ENCODE assay signal across 9 mouse cellular contexts in the genomic region with DNA sequence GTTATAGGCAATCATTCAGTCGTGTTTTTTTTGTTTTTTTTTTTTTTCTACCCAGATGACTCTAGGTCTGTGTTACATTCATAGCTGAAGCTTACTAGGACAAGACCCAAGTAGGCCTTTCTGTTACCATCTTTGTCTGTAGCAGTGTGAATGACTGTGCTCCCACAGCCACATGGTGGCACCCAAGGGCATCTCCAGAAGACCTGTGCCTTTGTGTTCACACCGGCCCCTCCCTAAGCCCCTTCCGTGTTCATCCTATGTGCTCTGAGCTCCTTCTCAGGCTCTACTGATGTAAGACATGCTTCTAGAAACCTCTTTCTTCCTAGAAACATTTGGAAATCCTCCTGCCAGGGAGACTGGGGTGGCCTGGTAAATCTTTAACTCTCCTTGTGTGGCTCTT. TPM values are rescaled to one million over a fixed set of nuclear protein-coding genes. Genes with fewer than 3 reads are reported as not detected.
DNase-seq lines count a peak whose midpoint lies in the region; ATAC-seq and TF ChIP-seq lines count a peak whose summit lies in the region.
"Had no signal": no experiment of that assay in that cellular context is flagged by ENCODE, and none has a peak within 500 bp of the region (broad histone marks: within the 10 kb centered on the region; RNA-seq: fewer than 3 reads in every experiment).

TSS of gene Gimap8 (plus strand) at position 240 of the 400 bp plus-strand sequence.

- no peak within 1 kb of the TSS for H3K4me2 ChIP-seq in midbrain, postnatal 0 days (ENCODE audit: low read depth, low read length, poor library complexity, severe bottlenecking)
- H3K4me2 ChIP-seq in midbrain, embryonic 13.5 days (replicated peaks) = no peak within 1 kb of the TSS
- H3K4me2 ChIP-seq in intestine, embryonic 15.5 days (replicated peaks) = no peak within 1 kb of the TSS
- H3K4me2 ChIP-seq: limb, embryonic 12.5 days had no signal

- ATAC-seq in midbrain, postnatal 0 days (ENCODE audit: low FRiP score) = no peak
- no peak for ATAC-seq in midbrain, embryonic 13.5 days
- peak; percentile 69; the same call in 1 of the 2 replicates for ATAC-seq in intestine, embryonic 15.5 days

- no peak within 1 kb of the TSS for H3K27ac ChIP-seq in midbrain, postnatal 0 days (ENCODE audit: low read depth, low read length)
- H3K27ac ChIP-seq in midbrain, embryonic 13.5 days = no peak within 1 kb of the TSS
- H3K27ac ChIP-seq in intestine, embryonic 15.5 days = no peak within 1 kb of the TSS
- H3K27ac ChIP-seq: limb, embryonic 12.5 days had no signal

- H3K9me3 ChIP-seq in midbrain, postnatal 0 days (ENCODE audit: low read length) = no peaks in the 10 kb centered on the region
- no peaks in the 10 kb centered on the region for H3K9me3 ChIP-seq in midbrain, embryonic 13.5 days
- no peaks in the 10 kb centered on the region for H3K9me3 ChIP-seq in intestine, embryonic 15.5 days
- H3K9me3 ChIP-seq: limb, embryonic 12.5 days had no signal

- H3K9ac ChIP-seq in midbrain, postnatal 0 days (replicated peaks; ENCODE audit: low read length, poor library complexity, severe bottlenecking) = no peak within 1 kb of the TSS; the same call in 1 of the 2 replicates
- H3K9ac ChIP-seq in midbrain, embryonic 13.5 days (replicated peaks) = no peak within 1 kb of the TSS
- no peak within 1 kb of the TSS for H3K9ac ChIP-seq in intestine, embryonic 15.5 days
- H3K9ac ChIP-seq: limb, embryonic 12.5 days had no signal

- no peaks in the 10 kb centered on the region for H3K4me1 ChIP-seq in midbrain, postnatal 0 days (ENCODE audit: insufficient read depth, low read length)
- H3K4me1 ChIP-seq in midbrain, embryonic 13.5 days (replicated peaks) = no peaks in the 10 kb centered on the region
- no peaks in the 10 kb centered on the region for H3K4me1 ChIP-seq in intestine, embryonic 15.5 days (replicated peaks)
- H3K4me1 ChIP-seq: limb, embryonic 12.5 days had no signal

- no peaks in the 10 kb centered on the region for H3K36me3 ChIP-seq in midbrain, postnatal 0 days (ENCODE audit: insufficient read depth, low read length)
- no peaks in the 10 kb centered on the region for H3K36me3 ChIP-seq in midbrain, embryonic 13.5 days
- no peaks in the 10 kb centered on the region for H3K36me3 ChIP-seq in intestine, embryonic 15.5 days
- H3K36me3 ChIP-seq: limb, embryonic 12.5 days had no signal

- peak; percentile 57 for TF ChIP-seq CTCF in midbrain, postnatal 0 days (IDR thresholded peaks at IDR 0.05)

- WGBS in midbrain, postnatal 0 days = 41% methylated on average over 3 of the region's 3 CpGs
- WGBS in midbrain, embryonic 13.5 days = 51% methylated on average over 3 of the region's 3 CpGs
- 37% methylated on average over 3 of the region's 3 CpGs for whole genome bisulfite sequencing in intestine, embryonic 15.5 days

- H3K4me3 ChIP-seq in midbrain, postnatal 0 days (ENCODE audit: low read depth, low read length) = no peak within 1 kb of the TSS
- no peak within 1 kb of the TSS for H3K4me3 ChIP-seq in midbrain, embryonic 13.5 days (replicated peaks)
- no peak within 1 kb of the TSS for H3K4me3 ChIP-seq in intestine, embryonic 15.5 days (replicated peaks)
- H3K4me3 ChIP-seq: limb, embryonic 12.5 days had no signal

- H3K27me3 ChIP-seq in midbrain, postnatal 0 days (ENCODE audit: insufficient read depth, low read length) = peaks cover 5% of the 10 kb centered on the region; the same call in 1 of the 2 replicates
- H3K27me3 ChIP-seq in midbrain, embryonic 13.5 days = no peaks in the 10 kb centered on the region
- no peaks in the 10 kb centered on the region for H3K27me3 ChIP-seq in intestine, embryonic 15.5 days (replicated peaks)
- H3K27me3 ChIP-seq: limb, embryonic 12.5 days had no signal

- peak; percentile 50 for DNase-seq in midbrain, postnatal 0 days (ENCODE audit: low spot score)
- DNase-seq in embryo, embryonic 10 days (ENCODE audit: low spot score) = peak; percentile 41
- DNase-seq in lung, postnatal 10 days = peak; percentile 85
- DNase-seq in testis, postnatal 10 days (ENCODE audit: low spot score) = peak; percentile 41
- DNase-seq in c-Kit-positive CD71-positive TER-119-positive erythroid progenitor cells, embryonic 14.5 days (ENCODE audit: low spot score) = no peak
- no peak for DNase-seq in cerebellum, postnatal 4 days (ENCODE audit: low spot score in 2 of 2)

RNA-seq across cellular contexts. Expression of gene Gimap8, which starts in this region (rescaled TPM):
- 0.60 and 0.76 TPM in 2 replicates for total RNA-seq in midbrain, postnatal 0 days (2014; rRNA removed)
- polyA plus RNA-seq in midbrain, postnatal 0 days (2015; fragmentation: Nextera tagmentation; extraction: Ambion mirVana) = 0.45 and 0.53 TPM in 2 replicates
- polyA plus RNA-seq in midbrain, embryonic 13.5 days (2015; fragmentation: Nextera tagmentation; extraction: Ambion mirVana) = 0.46 and 0.53 TPM in 2 replicates
- polyA plus RNA-seq in intestine, embryonic 15.5 days (2015; fragmentation: Nextera tagmentation; extraction: Ambion mirVana) = 1.7 and 2.3 TPM in 2 replicates

Comparison
In these comparisons a context has a peak if more than half of its experiments do, and no peak if none do; other contexts are left out.
1. Peak in DNase-seq in midbrain, postnatal 0 days; RNA of the gene not detected or under 1 TPM.
2. DNase-seq: peak in embryo, embryonic 10 days (single experiment), lung, postnatal 10 days (single experiment) and testis, postnatal 10 days (single experiment); none in c-Kit-positive CD71-positive TER-119-positive erythroid progenitor cells, embryonic 14.5 days (single experiment) and cerebellum, postnatal 4 days (0 of 2).